Mouse (Mus musculus) intestine, postnatal 0 days (tissue): ENCODE results near the gene Sh3kbp1. TPM values are rescaled to one million over a fixed set of nuclear protein-coding genes. Genes with fewer than 3 reads are reported as not detected.

Experiments used
- ATAC-seq: fragments of 200-750 bp; cut with Nextera tagmentation; 2 replicates; pipeline ENCODE4 v1.8.0; 2017; ENCODE audit warnings: mild to moderate bottlenecking, moderate TSS enrichment, moderate library complexity
- H3K27ac ChIP-seq: fragments of 300-500 bp; sonication (generic); 2 replicates; pipeline ENCODE4 v1.5.1; 2014; ENCODE audit warnings: mild to moderate bottlenecking, low read depth, low read length, moderate library complexity
- H3K27me3 ChIP-seq: fragments of 300-500 bp; sonication (generic); replicated peaks from 2 replicates; pipeline ENCODE4 v1.6.1; 2014; ENCODE audit warnings: low read length, mixed read lengths; ENCODE audit not compliant: control insufficient read depth, insufficient read depth
- H3K36me3 ChIP-seq: fragments of 300-500 bp; sonication (generic); 2 replicates; pipeline ENCODE4 v1.6.1; 2014; ENCODE audit warnings: mild to moderate bottlenecking, moderate library complexity; ENCODE audit not compliant: control insufficient read depth, insufficient read depth
- H3K4me1 ChIP-seq: fragments of 300-500 bp; sonication (generic); replicated peaks from 2 replicates; pipeline ENCODE4 v1.6.1; 2014; ENCODE audit warnings: antibody characterized with exemption, low read length, mixed read lengths; ENCODE audit not compliant: control insufficient read depth, insufficient read depth
- H3K4me2 ChIP-seq: fragments of 300-500 bp; sonication (generic); replicated peaks from 2 replicates; pipeline ENCODE4 v1.6.1; 2014; ENCODE audit warnings: low read depth, mild to moderate bottlenecking, moderate library complexity
- H3K4me3 ChIP-seq: fragments of 300-500 bp; sonication (generic); 2 replicates; pipeline ENCODE4 v1.5.1; 2014; ENCODE audit warnings: low read depth, low read length
- H3K9ac ChIP-seq: fragments of 300-500 bp; sonication (generic); 2 replicates; pipeline ENCODE4 v1.6.1; 2014; ENCODE audit warnings: mild to moderate bottlenecking, low read depth, low read length
- H3K9me3 ChIP-seq: fragments of 300-500 bp; sonication (generic); 2 replicates; pipeline ENCODE4 v1.6.1; 2016; ENCODE audit warnings: mixed run types; ENCODE audit not compliant: control insufficient read depth
- CTCF ChIP-seq: sonication (generic); IDR thresholded peaks from 2 replicates; pipeline ENCODE4 v1.5.1; 2016; ENCODE audit warnings: low read depth, mild to moderate bottlenecking, control low read depth, antibody characterized with exemption, moderate library complexity
- WGBS: fragments of 180-500 bp; shearing (Covaris S2); extraction: QIAGEN DNeasy Blood & Tissue Kit; methylation state at CpG from one replicate; pipeline ENCODE4 v1.1.7; 2014; 5-methylcytosine and 5-hydroxymethylcytosine counted together
- polyA plus RNA-seq: library from polyadenylated mRNA; unstranded; fragments of >200 nt; fragmentation: Nextera tagmentation; extraction: Ambion mirVana; gene quantifications from 2 replicates; pipeline ENCODE4 v1.2.1, GENCODE M21; 2015

The Sh3kbp1 gene
- polyA plus RNA-seq, 1 experiment from 2014 or later: 7.7 TPM

DNA sequence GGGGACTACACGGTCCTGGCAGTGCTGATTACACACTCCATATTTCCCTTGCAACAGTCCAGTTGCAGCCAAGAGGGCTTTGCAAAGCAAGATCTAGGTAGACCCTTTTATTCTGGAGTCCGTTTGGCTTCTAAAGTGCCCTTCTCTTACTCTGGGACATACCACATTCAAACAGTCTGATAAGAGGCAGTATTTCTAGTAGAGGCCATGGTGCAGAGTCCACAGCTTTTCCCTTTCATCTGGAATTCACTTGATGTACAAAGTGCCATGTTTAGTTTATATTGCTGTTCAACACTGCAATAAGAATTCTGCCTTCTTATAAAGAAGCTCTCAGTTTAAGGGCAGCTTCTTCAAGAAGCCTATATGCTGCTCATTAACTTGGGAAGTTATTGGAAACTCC is 168.5 kb downstream of the Sh3kbp1 start:
- H3K36me3 ChIP-seq: no peaks in the 10 kb centered on the region
- TF ChIP-seq CTCF: no peak
- no peaks in the 10 kb centered on the region for H3K27me3 ChIP-seq
- H3K9ac ChIP-seq: no peak overlapping the region
- 0 out of 2 replicates have a peak, but pooled peaks have one; percentile 31 for ATAC-seq
- no peaks in the 10 kb centered on the region for H3K4me1 ChIP-seq
- H3K9me3 ChIP-seq: no peaks in the 10 kb centered on the region
- H3K4me3 ChIP-seq: no peak overlapping the region
- 39% methylated on average over 2 of the region's 2 CpGs for WGBS
- no peak overlapping the region for H3K27ac ChIP-seq
- no peak overlapping the region for H3K4me2 ChIP-seq

DNA sequence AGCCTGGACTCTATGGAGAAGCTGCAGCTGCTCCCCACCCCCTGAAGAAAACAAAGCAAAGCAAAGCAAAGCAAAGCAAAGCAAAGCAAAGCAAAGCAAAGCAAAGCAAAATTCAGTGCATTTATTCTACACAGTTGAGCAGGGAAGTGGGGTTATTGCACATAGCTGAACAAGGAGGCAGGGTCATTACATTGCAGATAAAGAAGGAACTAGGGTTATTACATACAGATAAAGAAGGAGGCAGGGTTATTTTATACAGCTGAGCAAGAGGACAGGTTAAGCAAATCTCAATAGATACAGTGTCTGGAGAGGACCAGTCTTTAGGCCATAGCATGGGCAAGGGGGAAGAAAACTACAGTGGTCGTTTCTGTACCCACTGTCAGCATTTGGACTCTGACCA is 177.3 kb downstream of the Sh3kbp1 start:
- Histone ChIP-seq H3K27ac (no peak overlapping the region), H3K36me3 (no peaks in the 10 kb centered on the region), H3K4me2 (no peak overlapping the region), H3K27me3 (no peaks in the 10 kb centered on the region), H3K9ac (no peak overlapping the region), H3K4me3 (no peak overlapping the region), H3K4me1 (no peaks in the 10 kb centered on the region), H3K9me3 (no peaks in the 10 kb centered on the region)
- WGBS: 35% methylated on average over 1 of the region's 1 CpGs
- no peak for TF ChIP-seq CTCF
- no peak for ATAC-seq

DNA sequence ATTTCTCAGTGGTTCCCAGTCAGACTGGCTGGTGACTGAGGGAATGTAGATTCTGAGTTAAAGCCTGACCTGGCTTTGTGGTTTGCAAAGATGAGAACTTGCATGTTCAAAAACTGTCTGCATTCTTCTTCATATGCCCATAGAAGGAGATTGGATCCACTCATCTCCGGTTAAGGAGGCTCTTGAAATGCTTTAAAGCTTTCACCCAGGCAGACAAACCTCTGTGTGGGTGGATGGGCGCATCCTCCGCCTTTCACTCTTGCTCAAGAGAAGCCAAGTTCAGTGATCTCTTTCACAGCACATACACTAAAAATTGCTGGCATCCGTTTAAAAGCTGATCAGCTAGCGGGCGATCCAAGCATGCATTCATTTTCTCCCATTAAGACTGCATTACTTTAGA is 182.4 kb downstream of the Sh3kbp1 start:
- WGBS: 88% methylated on average over 6 of the region's 6 CpGs
- Histone ChIP-seq H3K4me3 (no peak overlapping the region), H3K9me3 (no peaks in the 10 kb centered on the region), H3K4me2 (no peak overlapping the region), H3K4me1 (no peaks in the 10 kb centered on the region), H3K27me3 (no peaks in the 10 kb centered on the region), H3K36me3 (no peaks in the 10 kb centered on the region), H3K9ac (no peak overlapping the region), H3K27ac (no peak overlapping the region)
- TF ChIP-seq CTCF: no peak
- ATAC-seq: no peak

DNA sequence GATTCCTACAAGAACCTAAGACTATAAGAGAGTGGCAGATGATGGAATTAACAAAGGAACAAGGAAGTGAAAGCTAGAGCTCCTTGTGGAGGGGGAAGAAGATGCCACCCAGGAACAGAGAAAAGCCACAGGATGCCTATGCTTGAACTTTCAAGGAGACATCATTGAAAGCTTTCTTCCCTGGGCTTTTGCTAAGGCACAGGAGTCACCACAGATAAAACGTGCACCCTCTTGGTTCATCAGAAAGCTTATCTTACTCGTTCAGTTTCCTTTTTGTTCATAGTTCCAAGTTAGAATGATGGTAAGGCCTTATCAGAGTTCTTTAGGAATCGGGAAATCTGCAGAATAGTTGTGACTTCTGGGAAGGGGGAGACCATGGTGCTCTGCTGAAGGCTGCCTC is 183.4 kb downstream of the Sh3kbp1 start:
- Histone ChIP-seq H3K9me3 (no peaks in the 10 kb centered on the region), H3K27me3 (no peaks in the 10 kb centered on the region), H3K4me3 (no peak overlapping the region), H3K4me1 (no peaks in the 10 kb centered on the region), H3K27ac (no peak overlapping the region), H3K9ac (no peak overlapping the region), H3K4me2 (no peak overlapping the region), H3K36me3 (no peaks in the 10 kb centered on the region)
- TF ChIP-seq CTCF: no peak
- 53% methylated on average over 3 of the region's 3 CpGs for WGBS
- ATAC-seq: no peak

DNA sequence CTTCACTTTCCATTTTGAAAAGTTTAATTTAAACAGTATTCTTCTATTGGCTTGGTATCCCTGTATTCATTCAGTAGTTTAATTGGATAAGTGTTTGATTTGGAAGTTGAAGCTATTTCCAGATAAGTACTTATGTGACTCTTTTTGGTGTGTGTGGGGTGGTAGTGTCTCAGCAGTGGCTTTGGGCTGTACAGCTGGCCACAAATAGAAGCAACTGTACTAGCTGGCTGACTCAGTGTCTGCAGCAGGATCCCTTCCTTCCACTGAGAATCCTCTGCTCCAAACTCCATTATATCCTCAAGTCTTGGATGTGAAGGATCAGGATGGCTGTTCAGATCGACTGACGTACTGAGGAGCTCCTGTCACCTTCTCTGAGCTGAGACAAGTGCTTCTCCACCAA is 190.4 kb downstream of the Sh3kbp1 start:
- Histone ChIP-seq H3K27me3 (no peaks in the 10 kb centered on the region), H3K4me3 (no peak overlapping the region), H3K4me2 (no peak overlapping the region), H3K4me1 (no peaks in the 10 kb centered on the region), H3K9ac (no peak overlapping the region), H3K27ac (no peak overlapping the region), H3K36me3 (no peaks in the 10 kb centered on the region), H3K9me3 (no peaks in the 10 kb centered on the region)
- TF ChIP-seq CTCF: no peak
- no peak for ATAC-seq
- WGBS: 95% methylated on average over 2 of the region's 2 CpGs

DNA sequence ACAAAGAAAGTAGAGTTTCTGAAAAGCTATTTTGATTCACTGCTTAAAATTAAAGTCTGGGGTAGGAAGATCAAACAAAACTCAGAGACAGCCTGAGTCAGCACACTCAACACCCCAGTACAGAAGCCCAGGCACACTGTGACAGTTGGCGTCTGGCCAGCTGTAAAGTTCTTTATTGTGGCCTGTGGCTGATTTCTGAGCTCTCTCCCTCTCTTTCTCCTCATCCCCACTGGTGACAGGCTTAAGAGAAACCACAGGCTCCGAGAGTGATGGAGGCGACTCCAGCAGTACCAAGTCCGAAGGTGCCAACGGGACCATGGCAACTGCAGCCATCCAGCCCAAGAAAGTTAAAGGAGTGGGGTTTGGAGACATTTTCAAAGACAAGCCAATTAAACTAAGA is 201.1 kb downstream of the Sh3kbp1 start:
- Histone ChIP-seq H3K36me3 (no peaks in the 10 kb centered on the region), H3K4me2 (no peak overlapping the region), H3K9ac (no peak overlapping the region), H3K27me3 (no peaks in the 10 kb centered on the region), H3K9me3 (no peaks in the 10 kb centered on the region), H3K4me3 (no peak overlapping the region), H3K27ac (no peak overlapping the region), H3K4me1 (no peaks in the 10 kb centered on the region)
- TF ChIP-seq CTCF: no peak
- no peak for ATAC-seq
- 84% methylated on average over 5 of the region's 5 CpGs for WGBS

DNA sequence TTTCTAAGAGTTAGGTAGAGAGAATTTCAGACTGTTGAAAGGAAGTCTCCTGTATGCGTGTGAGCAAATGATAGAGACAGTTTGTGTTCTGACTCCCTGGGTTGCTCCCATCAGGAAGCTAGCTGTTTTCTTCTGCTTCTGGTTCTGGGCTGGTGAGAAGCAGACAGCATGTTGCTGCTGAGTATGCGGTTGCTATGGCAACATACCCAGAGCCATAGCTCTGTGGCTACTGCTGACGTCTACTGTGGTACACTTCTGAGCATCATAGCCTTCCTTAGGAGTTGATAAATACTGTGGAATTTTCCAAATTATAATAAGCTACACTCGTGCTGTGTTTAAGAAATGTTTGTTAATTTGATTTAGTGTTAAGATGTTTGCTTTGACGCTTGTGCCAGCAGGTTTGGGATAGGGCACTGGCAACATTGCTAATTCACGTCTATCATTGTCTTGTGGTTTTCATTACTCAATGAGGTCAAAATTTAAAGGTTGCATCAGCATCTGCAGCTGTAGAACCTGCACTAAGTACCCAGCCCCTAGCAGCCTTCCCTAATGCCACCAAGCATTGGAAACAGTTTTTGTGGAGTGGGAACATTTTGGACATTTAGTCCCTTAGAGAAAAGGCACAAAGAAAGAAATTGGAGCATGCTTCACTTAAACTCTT is 202.2 kb downstream of the Sh3kbp1 start:
- H3K27me3 ChIP-seq: no peaks in the 10 kb centered on the region
- no peak overlapping the region for H3K27ac ChIP-seq
- H3K9me3 ChIP-seq: no peaks in the 10 kb centered on the region
- 69% methylated on average over 6 of the region's 6 CpGs for WGBS
- no peak for TF ChIP-seq CTCF
- H3K36me3 ChIP-seq: no peaks in the 10 kb centered on the region
- no peak overlapping the region for H3K9ac ChIP-seq
- no peaks in the 10 kb centered on the region for H3K4me1 ChIP-seq
- ATAC-seq: no peak
- no peak overlapping the region for H3K4me2 ChIP-seq
- no peak overlapping the region for H3K4me3 ChIP-seq
